Mouse (Mus musculus): Measurements from ENCODE around the gene Cry2. TPM values are rescaled to one million over a fixed set of nuclear protein-coding genes. Genes with fewer than 3 reads are reported as not detected.

Cry2 gene
- 18.2 and 29.1 TPM in 2 replicates for polyA plus RNA-seq (2015; fragmentation: Nextera tagmentation; extraction: Ambion mirVana)

GRCm38 (mm10) chr2:92433578-92434374, at the start of gene Cry2:
Cry2 (minus strand) TSS chr2:92434043.

GRCm38 (mm10) chr2:92459921-92460707, 26.3 kb upstream of the Cry2 start, which contains the start of gene Slc35c1:
Slc35c1 (minus strand) TSS chr2:92460538.

GRCm38 (mm10) chr2:92401091-92401561, 32.7 kb downstream of the Cry2 start, which contains the start of gene Mapk8ip1:
Mapk8ip1 (minus strand) TSS chr2:92401263.

GRCm38 (mm10) chr2:92381901-92382588, 51.8 kb downstream of the Cry2 start, which contains the start of gene 1700029I15Rik:
1700029I15Rik (plus strand) TSS chr2:92382538.

GRCm38 (mm10) chr2:92374514-92374913, 59.3 kb downstream of the Cry2 start, which contains the start of the genes Pex16 and Large2:
Pex16 (plus strand) TSS chr2:92374676.
Large2 (minus strand) TSS chr2:92374869.

Small RNA genes lying within 50 kb of the gene (microRNA-seq; reads per million reads assigned to microRNA genes)
- gene Mir7000 (ENCODE audit: borderline replicate concordance, insufficient number of aligned reads) = not detected

Other genes with a start within 250 kb of the Cry2 start
- gene Pex16, start 59.4 kb downstream of the Cry2 start, polyA plus RNA-seq (2015; fragmentation: Nextera tagmentation; extraction: Ambion mirVana) = 64.3 and 172 TPM in 2 replicates
- 1.3 and 3.8 TPM in 2 replicates for gene Large2, start 59.2 kb downstream of the Cry2 start, polyA plus RNA-seq (2015; fragmentation: Nextera tagmentation; extraction: Ambion mirVana)
- 2.0 and 5.7 TPM in 2 replicates for gene 1700029I15Rik, start 51.5 kb downstream of the Cry2 start, polyA plus RNA-seq (2015; fragmentation: Nextera tagmentation; extraction: Ambion mirVana)
- 31.9 and 42.0 TPM in 2 replicates for gene Mapk8ip1, start 32.8 kb downstream of the Cry2 start, polyA plus RNA-seq (2015; fragmentation: Nextera tagmentation; extraction: Ambion mirVana)
- 9.4 and 14.0 TPM in 2 replicates for gene Slc35c1, start 26.5 kb upstream of the Cry2 start, polyA plus RNA-seq (2015; fragmentation: Nextera tagmentation; extraction: Ambion mirVana)
- gene Chst1, start 165.7 kb upstream of the Cry2 start, polyA plus RNA-seq (2015; fragmentation: Nextera tagmentation; extraction: Ambion mirVana) = 6.5 and 7.5 TPM in 2 replicates

Measured in adrenal gland, postnatal 0 days (tissue).